Mouse (Mus musculus) kidney, postnatal 0 days (tissue): ENCODE results near the gene Misp. TPM values are rescaled to one million over a fixed set of nuclear protein-coding genes. Genes with fewer than 3 reads are reported as not detected.
A peak's percentile ranks its signal among the peaks of the same experiment; 100 is the strongest.

Experiments used
- ATAC-seq: fragments of 200-750 bp; cut with Nextera tagmentation; replicated peaks from 2 replicates; pipeline ENCODE4 v1.8.0; 2017; ENCODE audit warnings: low read depth, moderate number of reproducible peaks, moderate TSS enrichment, moderate library complexity; ENCODE audit not compliant: low FRiP score
- DNase-seq: peaks from one replicate; pipeline ENCODE4 v3.0.0-alpha.2; 2016; ENCODE audit warnings: low spot score
- H3K27ac ChIP-seq: fragments of 300-500 bp; sonication (generic); 2 replicates; pipeline ENCODE4 v1.5.1; 2014; ENCODE audit warnings: mild to moderate bottlenecking
- H3K27me3 ChIP-seq: fragments of 300-500 bp; sonication (generic); 2 replicates; pipeline ENCODE4 v1.6.1; 2014; ENCODE audit warnings: low read length, mixed read lengths; ENCODE audit not compliant: insufficient read depth
- H3K36me3 ChIP-seq: fragments of 300-500 bp; sonication (generic); 2 replicates; pipeline ENCODE4 v1.6.1; 2014; ENCODE audit warnings: low read length, mixed read lengths; ENCODE audit not compliant: insufficient read depth
- H3K4me1 ChIP-seq: fragments of 300-500 bp; sonication (generic); replicated peaks from 2 replicates; pipeline ENCODE4 v1.6.1; 2014; ENCODE audit warnings: antibody characterized with exemption, low read length, mixed read lengths; ENCODE audit not compliant: insufficient read depth
- H3K4me2 ChIP-seq: fragments of 300-500 bp; sonication (generic); 2 replicates; pipeline ENCODE4 v1.6.1; 2014; ENCODE audit warnings: mild to moderate bottlenecking, low read length, moderate library complexity, mixed read lengths
- H3K4me3 ChIP-seq: fragments of 300-500 bp; sonication (generic); replicated peaks from 2 replicates; pipeline ENCODE4 v1.5.1; 2014; ENCODE audit warnings: low read depth, low read length
- H3K9ac ChIP-seq: fragments of 300-500 bp; sonication (generic); 2 replicates; pipeline ENCODE4 v1.6.1; 2014; ENCODE audit warnings: low read depth, low read length
- H3K9me3 ChIP-seq: fragments of 300-500 bp; sonication (generic); replicated peaks from 2 replicates; pipeline ENCODE4 v1.6.1; 2016; ENCODE audit warnings: low read length, inconsistent platforms, mixed read lengths
- CTCF ChIP-seq: IDR thresholded peaks from 2 replicates; pipeline ENCODE4 v1.5.1; 2016; ENCODE audit warnings: antibody characterized with exemption, low read depth, mild to moderate bottlenecking, moderate library complexity
- WGBS: fragments of 180-500 bp; shearing (Covaris S2); extraction: QIAGEN DNeasy Blood & Tissue Kit; methylation state at CpG from one replicate; pipeline ENCODE4 v1.1.7; 2014; 5-methylcytosine and 5-hydroxymethylcytosine counted together
- polyA plus RNA-seq: library from polyadenylated mRNA; unstranded; fragments of >200 nt; fragmentation: Nextera tagmentation; extraction: Ambion mirVana; gene quantifications from 2 replicates; pipeline ENCODE4 v1.2.1, GENCODE M21; 2015

Gene Misp
- polyA plus RNA-seq, 1 experiment from 2014 or later: 24.8 TPM

DNA sequence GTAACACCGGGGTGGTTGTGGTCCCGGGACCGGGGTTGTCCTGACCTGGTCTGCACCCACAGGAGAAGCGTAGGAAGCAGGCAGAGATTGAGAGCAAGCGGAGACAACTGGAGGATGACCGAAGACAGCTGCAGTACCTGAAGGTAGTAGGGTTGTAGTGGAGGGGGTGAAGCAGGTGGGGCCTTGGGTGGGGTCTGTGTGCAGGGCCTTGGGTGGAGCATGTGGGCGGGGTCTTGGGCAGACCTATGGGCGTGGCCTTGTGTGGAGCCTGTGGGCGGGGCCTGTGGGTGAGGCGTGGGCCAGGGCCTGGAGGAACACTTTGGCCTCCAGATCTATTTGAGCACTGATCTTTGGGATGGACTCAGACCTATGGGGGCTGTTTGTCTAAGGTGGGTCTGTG is 13.8 kb upstream of the Misp start:
- Histone ChIP-seq H3K4me1 (peaks cover 39% of the 10 kb centered on the region), H3K4me3 (no peak overlapping the region), H3K9me3 (no peaks in the 10 kb centered on the region), H3K4me2 (no peak overlapping the region), H3K36me3 (peaks cover 19% of the 10 kb centered on the region), H3K27ac (peak overlapping the region; percentile 11; the same call in 1 of the 2 replicates), H3K9ac (no peak overlapping the region), H3K27me3 (no peaks in the 10 kb centered on the region)
- DNase-seq: no peak
- no peak for TF ChIP-seq CTCF
- 0 out of 2 replicates have a peak, but pooled peaks have one; percentile 15 for ATAC-seq
- 66% methylated on average over 10 of the region's 10 CpGs for WGBS

DNA sequence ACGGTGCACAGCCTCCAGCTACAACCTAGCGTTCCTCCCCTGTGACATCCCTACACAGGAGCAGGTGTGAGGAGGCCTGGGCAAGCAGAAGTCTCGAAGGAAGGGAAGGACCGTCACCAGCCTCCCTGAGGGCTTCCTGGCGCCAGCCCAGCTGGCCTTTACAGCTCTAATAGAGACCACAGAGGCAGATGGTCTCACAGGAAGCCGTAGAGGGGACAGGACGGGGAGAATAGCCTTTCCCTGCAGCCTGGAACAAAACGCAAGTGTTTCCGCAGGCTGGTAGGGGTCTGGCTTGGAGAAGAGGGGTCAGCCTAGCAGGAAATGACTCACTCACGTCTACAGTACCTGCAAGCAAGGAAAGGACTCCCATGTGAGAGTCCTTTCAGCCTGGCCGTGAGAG is 13.0 kb upstream of the Misp start:
- Histone ChIP-seq H3K4me1 (peaks cover 30% of the 10 kb centered on the region), H3K9ac (no peak overlapping the region), H3K4me2 (no peak overlapping the region), H3K27ac (peak overlapping the region; percentile 69), H3K9me3 (no peaks in the 10 kb centered on the region), H3K4me3 (no peak overlapping the region), H3K27me3 (no peaks in the 10 kb centered on the region), H3K36me3 (peaks cover 19% of the 10 kb centered on the region)
- WGBS: 47% methylated on average over 11 of the region's 11 CpGs
- no peak for TF ChIP-seq CTCF
- no peak for ATAC-seq
- peak; percentile 34 for DNase-seq

GRCm38 (mm10) chr10:79808728-79809127 is 12.1 kb upstream of the Misp start:
- Histone ChIP-seq H3K4me3 (no peak overlapping the region), H3K27me3 (no peaks in the 10 kb centered on the region), H3K36me3 (peaks cover 19% of the 10 kb centered on the region), H3K4me1 (peaks cover 22% of the 10 kb centered on the region), H3K4me2 (no peak overlapping the region), H3K27ac (peak overlapping the region; percentile 69; the same call in 1 of the 2 replicates), H3K9me3 (no peaks in the 10 kb centered on the region), H3K9ac (no peak overlapping the region)
- no peak for ATAC-seq
- no peak for TF ChIP-seq CTCF
- DNase-seq: peak; percentile 37
- WGBS: 82% methylated on average over 11 of the region's 11 CpGs

GRCm38 (mm10) chr10:79811736-79812637 is 8.8 kb upstream of the Misp start:
- WGBS: 31% methylated on average over 15 of the region's 15 CpGs
- peaks cover 23% of the 10 kb centered on the region for H3K36me3 ChIP-seq

GRCm38 (mm10) chr10:79814271-79814842 is 6.4 kb upstream of the Misp start:
- H3K9ac ChIP-seq: no peak overlapping the region
- peak; percentile 38 for DNase-seq
- peak overlapping the region; percentile 26; the same call in 1 of the 2 replicates for H3K4me2 ChIP-seq
- no peaks in the 10 kb centered on the region for H3K27me3 ChIP-seq
- peak; percentile 73 for ATAC-seq
- no peak for TF ChIP-seq CTCF
- peak overlapping the region; percentile 92 for H3K27ac ChIP-seq
- 0 out of 2 replicates have a peak, but pooled peaks cover 5% of the 10 kb centered on the region for H3K4me1 ChIP-seq
- H3K4me3 ChIP-seq: no peak overlapping the region
- WGBS: 66% methylated on average over 5 of the region's 5 CpGs
- H3K36me3 ChIP-seq: peaks cover 23% of the 10 kb centered on the region
- H3K9me3 ChIP-seq: no peaks in the 10 kb centered on the region

More at GRCm38 (mm10) chr10:79811736-79812637, 8.8 kb upstream of the Misp start:
- H3K27ac ChIP-seq: no peak overlapping the region
- no peak overlapping the region for H3K4me3 ChIP-seq
- H3K4me1 ChIP-seq: peaks cover 7% of the 10 kb centered on the region; the same call in 1 of the 2 replicates
- no peaks in the 10 kb centered on the region for H3K9me3 ChIP-seq
- DNase-seq: peak; percentile 79
- TF ChIP-seq CTCF: peak; percentile 99
- H3K27me3 ChIP-seq: no peaks in the 10 kb centered on the region
- ATAC-seq: peak; percentile 12; the same call in 1 of the 2 replicates
- H3K9ac ChIP-seq: no peak overlapping the region
- no peak overlapping the region for H3K4me2 ChIP-seq
